Mouse (Mus musculus) effector memory CD4-positive, alpha-beta T cell, adult 5 months (primary cell): ENCODE data around the gene Pask. TPM values are rescaled to one million over a fixed set of nuclear protein-coding genes. Genes with fewer than 3 reads are reported as not detected.

ENCODE experiments used
- polyA plus RNA-seq: library from polyadenylated mRNA; unstranded; fragments of 100-300 nt; shearing (Covaris generic); gene quantifications from one replicate; pipeline ENCODE4 v1.2.1, GENCODE M21; 2017

Pask gene
- polyA plus RNA-seq = 0.56 TPM

GRCm38 (mm10) chr1:93342648-93343503, at the start of gene Pask, which contains the start of gene Ppp1r7:
TSS of gene Pask (minus strand) at chr1:93343482.
TSS of gene Ppp1r7 (plus strand) at chr1:93342854.

DNA sequence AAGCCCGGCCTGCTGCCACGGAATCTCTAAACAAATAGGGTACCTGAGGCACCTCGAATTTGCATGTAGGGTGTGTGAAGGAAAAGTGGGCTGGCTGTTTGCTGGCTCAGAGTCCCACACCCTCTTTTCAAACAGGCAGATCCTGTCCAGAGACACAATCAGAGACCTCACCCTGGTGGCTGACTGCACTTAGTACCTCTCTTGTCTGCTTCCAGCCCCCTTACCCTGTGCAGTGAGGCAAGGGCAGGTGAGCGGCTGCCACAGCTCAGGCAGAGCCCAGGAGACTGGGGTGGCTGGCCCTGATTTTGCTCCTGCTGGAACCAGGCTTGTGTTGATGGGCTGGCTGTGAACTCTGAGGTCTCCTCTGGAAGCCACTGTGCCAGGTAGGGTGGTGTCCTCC, 30.4 kb upstream of the Pask start, which contains the start of gene Ano7:
Ano7 (plus strand) TSS at position 266 of the 400 bp plus-strand sequence.

DNA sequence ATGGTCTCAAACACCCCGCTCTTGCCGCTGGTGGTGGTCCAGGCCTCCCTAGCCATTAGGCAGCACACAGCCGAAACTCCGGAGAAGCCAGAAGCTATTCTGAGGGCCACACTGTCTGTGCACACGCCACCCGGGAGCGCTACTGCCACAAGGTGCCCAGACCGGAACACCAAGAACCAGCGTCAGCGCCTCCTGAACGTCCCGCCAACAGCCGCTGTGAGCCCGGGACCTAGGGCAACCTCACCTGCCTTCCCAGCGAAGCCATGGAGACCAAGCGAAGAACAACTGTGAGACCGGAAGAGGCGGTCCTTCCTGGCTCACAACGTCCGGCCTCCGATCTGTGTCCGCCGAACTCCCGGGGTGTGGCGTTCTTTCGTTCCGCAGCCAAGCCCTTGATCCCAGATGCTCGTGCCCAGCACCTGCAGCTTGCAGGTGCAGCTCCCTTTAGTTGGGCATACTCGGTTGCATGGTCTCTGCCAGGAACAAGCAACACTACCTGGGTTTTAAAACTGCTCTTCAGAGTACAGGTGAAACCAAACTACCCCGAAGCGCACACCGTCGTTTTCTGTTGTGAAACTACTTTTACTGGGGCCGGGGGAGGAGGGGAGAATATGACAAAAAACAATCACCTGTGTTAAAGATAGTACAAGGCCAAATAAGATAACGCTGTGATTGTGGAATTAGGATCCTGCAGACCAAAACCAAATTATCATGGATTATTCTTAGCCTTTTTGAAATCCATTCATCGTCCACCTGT, 37.5 kb downstream of the Pask start, which contains the start of gene Mterf4:
Mterf4 (minus strand) TSS at position 335 of the 757 bp plus-strand sequence.

Other genes starting within 250 kb of the Pask start
- gene Kif1a, start 241.5 kb downstream of the Pask start, polyA plus RNA-seq = not detected
- not detected for gene Agxt, start 208.2 kb downstream of the Pask start, polyA plus RNA-seq
- not detected for gene 2310007B03Rik, start 182.5 kb downstream of the Pask start, polyA plus RNA-seq
- gene Crocc2, start 174.8 kb downstream of the Pask start, polyA plus RNA-seq = 0.05 TPM
- gene Sned1, start 107.6 kb downstream of the Pask start, polyA plus RNA-seq = not detected
- gene Mterf4, start 37.6 kb downstream of the Pask start, polyA plus RNA-seq = 4.8 TPM
- gene Ppp1r7, start 628 bp downstream of the Pask start, polyA plus RNA-seq = 39.8 TPM
- gene Ano7, start 30.4 kb upstream of the Pask start, polyA plus RNA-seq = not detected
- 76.5 TPM for gene Hdlbp, start 135.3 kb upstream of the Pask start, polyA plus RNA-seq
- 2.6 TPM for gene Farp2, start 168.6 kb upstream of the Pask start, polyA plus RNA-seq